ENCODE assay signal across 24 mouse cellular contexts in the genomic region with DNA sequence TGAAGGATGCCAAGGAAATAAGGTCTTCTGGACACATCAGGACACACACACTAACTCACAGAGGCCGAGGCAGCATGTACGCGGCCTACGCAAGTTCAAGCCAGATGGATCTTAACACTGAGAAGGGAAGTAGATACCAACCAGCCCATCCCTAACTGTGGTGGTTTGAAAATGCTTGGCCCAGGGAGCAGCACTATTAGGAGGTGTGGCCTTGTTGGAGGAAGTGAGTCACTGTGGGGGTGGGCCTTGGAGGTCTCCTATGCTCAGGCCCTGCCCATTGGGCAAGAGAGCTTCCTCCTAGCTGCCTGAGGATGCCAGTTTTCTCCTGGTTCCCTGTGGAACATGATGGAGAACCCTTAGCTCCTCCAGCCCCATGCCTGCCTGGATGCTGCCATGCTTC. TPM values are rescaled to one million over a fixed set of nuclear protein-coding genes. Genes with fewer than 3 reads are reported as not detected.
DNase-seq lines count a peak whose midpoint lies in the region; ATAC-seq and TF ChIP-seq lines count a peak whose summit lies in the region.
"Had no signal": no experiment of that assay in that cellular context is flagged by ENCODE, and none has a peak within 500 bp of the region (broad histone marks: within the 10 kb centered on the region; RNA-seq: fewer than 3 reads in every experiment).

No protein-coding gene starts in this region.

- TF ChIP-seq POLR2A in MEL (IDR thresholded peaks at IDR 0.05; ENCODE audit: control insufficient read depth in 1 of 2, insufficient read depth in 1 of 2, low read depth in 1 of 2, low read length in 2 of 2, poor library complexity in 1 of 2) = no peak
- no peak for TF ChIP-seq POLR2A in heart, adult 2 months (IDR thresholded peaks at IDR 0.05; ENCODE audit: insufficient read depth, low read depth, low read length)

- WGBS in liver, embryonic 14.5 days (ENCODE audit: insufficient replicate concordance) = 93% methylated on average over 4 of the region's 4 CpGs
- WGBS in liver, embryonic 11.5 days = 99% methylated on average over 4 of the region's 4 CpGs
- WGBS in heart, adult 2 months = over 99% methylated on average over 4 of the region's 4 CpGs

- no peak overlapping the region for H3K4me3 ChIP-seq in liver, embryonic 14.5 days (ENCODE audit: insufficient read depth in 1 of 2, low read depth in 2 of 2, low read length in 2 of 2)
- no peak overlapping the region for H3K4me3 ChIP-seq in liver, embryonic 11.5 days (ENCODE audit: low read depth, low read length)
- no peak overlapping the region for H3K4me3 ChIP-seq in MEL (ENCODE audit: control insufficient read depth in 1 of 2, insufficient read depth in 1 of 2, low read depth in 2 of 2, low read length in 2 of 2)
- no peak overlapping the region for H3K4me3 ChIP-seq in heart, adult 2 months
- H3K4me3 ChIP-seq: embryonic facial prominence, embryonic 13.5 days; embryonic facial prominence, embryonic 15.5 days; erythroblast, embryonic 14.5 days; forebrain, embryonic 10.5 days; forebrain, embryonic 12.5 days had no signal

- no peak for DNase-seq in liver, embryonic 14.5 days (ENCODE audit: low read depth in 3 of 3, low spot score in 3 of 3)
- DNase-seq in liver, embryonic 11.5 days (ENCODE audit: low spot score) = no peak
- peak; percentile 31 for DNase-seq in 416B (ENCODE audit: low read depth)
- DNase-seq in MEL (ENCODE audit: low read depth, low spot score) = peak; percentile 70
- DNase-seq in ZHBTc4 (ENCODE audit: low read depth, low spot score) = peak; percentile 59
- DNase-seq in kidney, postnatal 36 days = no peak
- DNase-seq in layer of hippocampus, postnatal 14 days (ENCODE audit: low spot score in 2 of 2) = no peak
- DNase-seq in heart, adult 2 months = no peak
- DNase-seq: adrenal gland, adult 2 months; adrenal gland, postnatal 10 days; adrenal gland, postnatal 25 days; cerebellum, adult 18-20 months; cerebellum, adult 8-10 months; cerebellum, adult 9-11 months; cerebellum, postnatal 14 days; cerebellum, postnatal 36 days; embryo, embryonic 11 days had no signal

- H3K27me3 ChIP-seq in liver, embryonic 14.5 days (ENCODE audit: control insufficient read depth, insufficient read depth, low read length) = no peaks in the 10 kb centered on the region
- H3K27me3 ChIP-seq in liver, embryonic 11.5 days (replicated peaks; ENCODE audit: control insufficient read depth, insufficient read depth, low read length) = no peaks in the 10 kb centered on the region
- H3K27me3 ChIP-seq in MEL (ENCODE audit: control insufficient read depth in 1 of 2, insufficient read depth in 2 of 2, low read length in 2 of 2) = no peaks in the 10 kb centered on the region
- H3K27me3 ChIP-seq in heart, adult 2 months (ENCODE audit: control insufficient read depth, insufficient read depth, low read length) = no peaks in the 10 kb centered on the region
- H3K27me3 ChIP-seq: embryonic facial prominence, embryonic 13.5 days; embryonic facial prominence, embryonic 15.5 days; forebrain, embryonic 12.5 days had no signal

- H3K79me2 ChIP-seq in MEL (ENCODE audit: control insufficient read depth, insufficient read depth, low read length, poor library complexity) = peaks cover 8% of the 10 kb centered on the region
- no peaks in the 10 kb centered on the region for H3K79me2 ChIP-seq in heart, adult 2 months (replicated peaks; ENCODE audit: control insufficient read depth, insufficient read depth, low read length)

- H3K9me3 ChIP-seq in liver, embryonic 14.5 days (ENCODE audit: control insufficient read depth, low read length) = no peaks in the 10 kb centered on the region
- no peaks in the 10 kb centered on the region for H3K9me3 ChIP-seq in liver, embryonic 11.5 days (ENCODE audit: control insufficient read depth, low read length)
- H3K9me3 ChIP-seq in MEL (replicated peaks; ENCODE audit: insufficient read depth, low read length) = no peaks in the 10 kb centered on the region
- H3K9me3 ChIP-seq: embryonic facial prominence, embryonic 13.5 days; embryonic facial prominence, embryonic 15.5 days; forebrain, embryonic 12.5 days had no signal

- peak; percentile 3; the same call in 1 of the 2 replicates for TF ChIP-seq CTCF in liver, embryonic 14.5 days (IDR thresholded peaks at IDR 0.05; ENCODE audit: low read depth)
- no peak for TF ChIP-seq CTCF in MEL (IDR thresholded peaks at IDR 0.05 in 2 of 3, conservative IDR thresholded peaks at IDR 0.05 in 1 of 3; ENCODE audit: control insufficient read depth in 1 of 3, insufficient read depth in 1 of 3, low read depth in 2 of 3, low read length in 3 of 3, poor library complexity in 1 of 3, severe bottlenecking in 1 of 3)
- no peak for TF ChIP-seq CTCF in heart, adult 2 months (IDR thresholded peaks at IDR 0.05)

- H3K4me1 ChIP-seq in liver, embryonic 14.5 days (replicated peaks; ENCODE audit: control insufficient read depth in 2 of 2, insufficient read depth in 2 of 2, low read length in 1 of 2) = peaks cover 7 to 24% of the 10 kb centered on the region in 2 experiments
- peaks cover 11% of the 10 kb centered on the region for H3K4me1 ChIP-seq in liver, embryonic 11.5 days (replicated peaks; ENCODE audit: control insufficient read depth, insufficient read depth, low read length)
- H3K4me1 ChIP-seq in MEL (ENCODE audit: control insufficient read depth in 1 of 2, insufficient read depth in 2 of 2, low read length in 2 of 2) = peaks cover 2 to 21% of the 10 kb centered on the region in 2 experiments; a peak in 3 of 4 replicates
- peaks cover 3% of the 10 kb centered on the region for H3K4me1 ChIP-seq in heart, adult 2 months (ENCODE audit: control insufficient read depth, insufficient read depth, low read length)

- no peak overlapping the region for H3K4me2 ChIP-seq in liver, embryonic 14.5 days (ENCODE audit: low read depth)
- H3K4me2 ChIP-seq in liver, embryonic 11.5 days = no peak overlapping the region
- H3K4me2 ChIP-seq: embryonic facial prominence, embryonic 13.5 days; embryonic facial prominence, embryonic 15.5 days; forebrain, embryonic 12.5 days had no signal

- intact Hi-C loops in heart, adult 2 months (cut with DNase I) = loop anchor here (2.0 kb wide), 1 partner anchor 31 kb away; no protein-coding TSS in a partner anchor

- TF ChIP-seq RAD21 in MEL (IDR thresholded peaks at IDR 0.05; ENCODE audit: low read depth, low read length) = no peak

- no peak for ATAC-seq in liver, embryonic 14.5 days (ENCODE audit: insufficient read depth)
- no peak for ATAC-seq in liver, embryonic 11.5 days (replicated peaks; ENCODE audit: low FRiP score)
- ATAC-seq: forebrain, embryonic 14.5 days; forebrain, embryonic 16.5 days had no signal

- TF ChIP-seq EP300 in liver, embryonic 14.5 days (IDR thresholded peaks at IDR 0.05; ENCODE audit: low read depth) = no peak
- no peak for TF ChIP-seq EP300 in MEL (IDR thresholded peaks at IDR 0.05; ENCODE audit: low read depth in 1 of 2, low read length in 2 of 2)
- TF ChIP-seq EP300 in heart, adult 2 months (IDR thresholded peaks at IDR 0.05; ENCODE audit: insufficient read depth, low read depth, low read length) = no peak

- no peak overlapping the region for H3K27ac ChIP-seq in liver, embryonic 14.5 days
- H3K27ac ChIP-seq in liver, embryonic 11.5 days (ENCODE audit: low read depth, low read length) = no peak overlapping the region
- no peak overlapping the region for H3K27ac ChIP-seq in MEL (ENCODE audit: control insufficient read depth, low read depth, low read length)
- no peak overlapping the region for H3K27ac ChIP-seq in heart, adult 2 months
- H3K27ac ChIP-seq: embryonic facial prominence, embryonic 13.5 days; embryonic facial prominence, embryonic 15.5 days; forebrain, embryonic 10.5 days; forebrain, embryonic 12.5 days had no signal

- H3K36me3 ChIP-seq in liver, embryonic 14.5 days (replicated peaks; ENCODE audit: control insufficient read depth, insufficient read depth, low read depth) = peaks cover 2% of the 10 kb centered on the region; the same call in 1 of the 2 replicates
- H3K36me3 ChIP-seq in liver, embryonic 11.5 days (ENCODE audit: control insufficient read depth, insufficient read depth, low read length) = peaks cover 5% of the 10 kb centered on the region
- H3K36me3 ChIP-seq in MEL (ENCODE audit: control insufficient read depth in 1 of 2, insufficient read depth in 2 of 2, low read length in 2 of 2) = peaks cover 0 to 16% of the 10 kb centered on the region in 2 experiments; a peak in 3 of 4 replicates
- no peaks in the 10 kb centered on the region for H3K36me3 ChIP-seq in heart, adult 2 months (ENCODE audit: control insufficient read depth, insufficient read depth, low read length)

- H3K9ac ChIP-seq in liver, embryonic 14.5 days (replicated peaks) = no peak overlapping the region
- H3K9ac ChIP-seq in liver, embryonic 11.5 days (ENCODE audit: low read depth, low read length) = no peak overlapping the region
- no peak overlapping the region for H3K9ac ChIP-seq in MEL (ENCODE audit: control insufficient read depth, low read depth, low read length, poor library complexity, severe bottlenecking)
- no peak overlapping the region for H3K9ac ChIP-seq in heart, adult 2 months (ENCODE audit: low read depth, low read length)
- H3K9ac ChIP-seq: embryonic facial prominence, embryonic 13.5 days; embryonic facial prominence, embryonic 15.5 days; forebrain, embryonic 12.5 days had no signal

RNA-seq across cellular contexts. Expression of a gene that starts 3.4 kb away (rescaled TPM):
- polyA plus RNA-seq in liver, embryonic 14.5 days (2012; rRNA removed) = 14.8 and 16.3 TPM in 2 replicates
- 24.8 and 26.4 TPM in 2 replicates for polyA plus RNA-seq in liver, embryonic 14.5 days (2014; fragmentation: Nextera tagmentation; extraction: Ambion mirVana)
- polyA plus RNA-seq in liver, embryonic 11.5 days (2014; fragmentation: Nextera tagmentation; extraction: Ambion mirVana) = 68.6 and 70.2 TPM in 2 replicates
- total RNA-seq in MEL (2012; rRNA removed) = 128 and 146 TPM in 2 replicates
- polyA plus RNA-seq in MEL (2012; ENCODE audit: insufficient read depth in 1 of 2, insufficient read length in 2 of 2, low read depth in 1 of 2, low replicate concordance in 2 of 2, missing spikeins in 1 of 2) = 10 to 100 TPM in 1 of 2 experiments, not detected in 1; 89.4 TPM
- total RNA-seq in layer of hippocampus, postnatal 14 days (2021) = 10 to 100 TPM; 13.7 to 15.0 TPM
- total RNA-seq in heart, adult 2 months (2021) = 10 to 100 TPM; 40.9 to 47.2 TPM
- 48.1 and 58.9 TPM in 2 replicates for polyA plus RNA-seq in heart, adult 2 months (2012; rRNA removed)

RNA-seq across cellular contexts. Expression of a gene that starts 12.5 kb away (rescaled TPM):
- 5.3 and 5.7 TPM in 2 replicates for polyA plus RNA-seq in liver, embryonic 14.5 days (2012; rRNA removed)
- 2.1 and 2.3 TPM in 2 replicates for polyA plus RNA-seq in liver, embryonic 14.5 days (2014; fragmentation: Nextera tagmentation; extraction: Ambion mirVana)
- 3.7 and 4.3 TPM in 2 replicates for polyA plus RNA-seq in liver, embryonic 11.5 days (2014; fragmentation: Nextera tagmentation; extraction: Ambion mirVana)
- total RNA-seq in MEL (2012; rRNA removed) = 37.2 and 55.2 TPM in 2 replicates
- polyA plus RNA-seq in MEL (2012; ENCODE audit: insufficient read depth in 1 of 2, insufficient read length in 2 of 2, low read depth in 1 of 2, low replicate concordance in 2 of 2, missing spikeins in 1 of 2) = 10 to 100 TPM in 1 of 2 experiments, not detected in 1; 58.7 TPM
- under 1 TPM; 0.51 to 0.64 TPM for total RNA-seq in layer of hippocampus, postnatal 14 days (2021)
- 1 to 10 TPM; 1.4 to 2.4 TPM for total RNA-seq in heart, adult 2 months (2021)
- polyA plus RNA-seq in heart, adult 2 months (2012; rRNA removed) = 1.5 TPM in 2 replicates

RNA-seq across cellular contexts. Expression of a gene that starts 33.2 kb away (rescaled TPM):
- polyA plus RNA-seq in liver, embryonic 14.5 days (2012; rRNA removed) = 25.6 and 26.4 TPM in 2 replicates
- 13.6 and 17.1 TPM in 2 replicates for polyA plus RNA-seq in liver, embryonic 14.5 days (2014; fragmentation: Nextera tagmentation; extraction: Ambion mirVana)
- polyA plus RNA-seq in liver, embryonic 11.5 days (2014; fragmentation: Nextera tagmentation; extraction: Ambion mirVana) = 54.9 TPM in 2 replicates
- 121 and 131 TPM in 2 replicates for total RNA-seq in MEL (2012; rRNA removed)
- polyA plus RNA-seq in MEL (2012; ENCODE audit: insufficient read depth in 1 of 2, insufficient read length in 2 of 2, low read depth in 1 of 2, low replicate concordance in 2 of 2, missing spikeins in 1 of 2) = 100 to 1,000 TPM; 121 to 423 TPM
- 10 to 100 TPM; 66.5 to 68.8 TPM for total RNA-seq in layer of hippocampus, postnatal 14 days (2021)
- total RNA-seq in heart, adult 2 months (2021) = 10 to 100 TPM; 61.5 to 66.5 TPM
- polyA plus RNA-seq in heart, adult 2 months (2012; rRNA removed) = 65.4 and 77.6 TPM in 2 replicates

Comparison
In these comparisons a context has a peak if more than half of its experiments do, and no peak if none do; other contexts are left out.
1. DNase-seq: peak in 416B (single experiment), MEL (single experiment) and ZHBTc4 (single experiment); none in liver, embryonic 14.5 days (0 of 3), liver, embryonic 11.5 days (single experiment), kidney, postnatal 36 days (0 of 2), layer of hippocampus, postnatal 14 days (0 of 2) and heart, adult 2 months (0 of 2).